Mouse (Mus musculus): ENCODE results near the gene Fbxo28. TPM values are rescaled to one million over a fixed set of nuclear protein-coding genes. Genes with fewer than 3 reads are reported as not detected.
A peak's percentile ranks its signal among the peaks of the same experiment; 100 is the strongest.

The Fbxo28 gene
- polyA plus RNA-seq, 1 experiment from 2014 or later = 24.2 TPM

- H3K9me3 ChIP-seq = no peaks in the 10 kb centered on the region
- H3K4me2 ChIP-seq = no peak overlapping the region
- H3K4me1 ChIP-seq (replicated peaks) = no peaks in the 10 kb centered on the region
- H3K27me3 ChIP-seq = no peaks in the 10 kb centered on the region
- H3K36me3 ChIP-seq = no peaks in the 10 kb centered on the region
- no peak overlapping the region for H3K4me3 ChIP-seq
- no peak for ATAC-seq (ENCODE audit: low FRiP score, low read depth)
- no peak overlapping the region for H3K27ac ChIP-seq (replicated peaks)
- 79% methylated on average over 4 of the region's 4 CpGs for WGBS
- H3K9ac ChIP-seq = no peak overlapping the region
Observed at GRCm38 (mm10) chr1:182369435-182369834, 28.0 kb upstream of the Fbxo28 start.

- no peaks in the 10 kb centered on the region for H3K27me3 ChIP-seq
- no peak overlapping the region for H3K9ac ChIP-seq
- H3K27ac ChIP-seq (replicated peaks) = no peak overlapping the region
- no peak overlapping the region for H3K4me2 ChIP-seq
- H3K36me3 ChIP-seq = no peaks in the 10 kb centered on the region
- ATAC-seq (ENCODE audit: low FRiP score, low read depth) = no peak
- WGBS = 73% methylated on average over 8 of the region's 8 CpGs
- no peak overlapping the region for H3K4me3 ChIP-seq
- no peaks in the 10 kb centered on the region for H3K4me1 ChIP-seq (replicated peaks)
- no peaks in the 10 kb centered on the region for H3K9me3 ChIP-seq
Observed at GRCm38 (mm10) chr1:182368782-182369181, 27.4 kb upstream of the Fbxo28 start.

DNA sequence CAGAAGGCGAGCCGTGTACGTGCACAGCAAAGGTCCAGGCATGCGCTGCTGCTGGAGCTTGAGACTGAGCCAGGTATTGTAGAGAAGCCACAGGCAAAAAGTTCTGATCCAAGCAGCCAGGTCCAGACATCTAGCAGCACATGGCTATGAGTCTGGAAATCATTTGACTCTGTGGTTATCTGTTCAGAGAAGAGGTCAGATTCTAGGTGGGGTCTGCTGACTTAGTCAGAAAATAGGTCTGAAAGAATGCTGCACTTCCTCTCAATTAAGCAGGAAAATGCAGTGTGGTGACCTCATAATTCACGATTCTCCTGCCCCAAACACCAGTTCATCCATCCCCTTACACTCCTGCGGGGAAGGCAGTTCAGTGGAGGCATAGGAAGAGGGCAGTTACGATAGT, 26.9 kb upstream of the Fbxo28 start:
- Histone ChIP-seq H3K4me1 (replicated peaks) (no peaks in the 10 kb centered on the region), H3K27me3 (no peaks in the 10 kb centered on the region), H3K9ac (no peak overlapping the region), H3K36me3 (no peaks in the 10 kb centered on the region), H3K27ac (replicated peaks) (no peak overlapping the region), H3K4me2 (no peak overlapping the region), H3K4me3 (no peak overlapping the region), H3K9me3 (no peaks in the 10 kb centered on the region)
- no peak for ATAC-seq (ENCODE audit: low FRiP score, low read depth)
- WGBS = 84% methylated on average over 7 of the region's 7 CpGs

GRCm38 (mm10) chr1:182363683-182364404, 22.4 kb upstream of the Fbxo28 start:
- Histone ChIP-seq H3K4me1 (replicated peaks) (no peaks in the 10 kb centered on the region), H3K27ac (replicated peaks) (no peak overlapping the region), H3K27me3 (no peaks in the 10 kb centered on the region), H3K9ac (no peak overlapping the region), H3K4me3 (no peak overlapping the region), H3K9me3 (no peaks in the 10 kb centered on the region), H3K4me2 (no peak overlapping the region), H3K36me3 (no peaks in the 10 kb centered on the region)
- 62% methylated on average over 12 of the region's 12 CpGs for WGBS
- no peak for ATAC-seq (ENCODE audit: low FRiP score, low read depth)

DNA sequence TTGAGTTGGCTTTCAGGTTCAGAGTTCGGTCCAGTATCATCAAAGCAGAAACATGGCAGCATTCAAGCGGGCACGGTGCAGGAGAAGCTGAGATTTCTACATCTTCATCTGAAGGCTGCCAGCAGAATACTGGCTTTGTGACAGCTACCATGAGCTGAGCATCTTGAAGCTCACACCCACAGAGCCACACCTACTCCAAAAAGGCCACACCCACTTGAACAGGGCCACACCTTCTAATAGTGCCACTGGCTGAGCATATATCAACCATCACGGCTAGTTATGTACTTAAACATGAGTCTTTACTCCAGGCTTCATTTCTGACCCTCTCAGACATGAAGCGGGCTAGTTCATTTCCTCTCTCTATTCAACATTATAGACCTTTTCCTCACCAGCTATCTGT, 21.3 kb upstream of the Fbxo28 start:
- no peaks in the 10 kb centered on the region for H3K27me3 ChIP-seq
- H3K9me3 ChIP-seq = no peaks in the 10 kb centered on the region
- H3K27ac ChIP-seq (replicated peaks) = no peak overlapping the region
- no peak for ATAC-seq (ENCODE audit: low FRiP score, low read depth)
- no peak overlapping the region for H3K9ac ChIP-seq
- H3K36me3 ChIP-seq = no peaks in the 10 kb centered on the region
- WGBS = 94% methylated on average over 5 of the region's 5 CpGs
- no peak overlapping the region for H3K4me3 ChIP-seq
- H3K4me1 ChIP-seq (replicated peaks) = no peaks in the 10 kb centered on the region
- H3K4me2 ChIP-seq = no peak overlapping the region

DNA sequence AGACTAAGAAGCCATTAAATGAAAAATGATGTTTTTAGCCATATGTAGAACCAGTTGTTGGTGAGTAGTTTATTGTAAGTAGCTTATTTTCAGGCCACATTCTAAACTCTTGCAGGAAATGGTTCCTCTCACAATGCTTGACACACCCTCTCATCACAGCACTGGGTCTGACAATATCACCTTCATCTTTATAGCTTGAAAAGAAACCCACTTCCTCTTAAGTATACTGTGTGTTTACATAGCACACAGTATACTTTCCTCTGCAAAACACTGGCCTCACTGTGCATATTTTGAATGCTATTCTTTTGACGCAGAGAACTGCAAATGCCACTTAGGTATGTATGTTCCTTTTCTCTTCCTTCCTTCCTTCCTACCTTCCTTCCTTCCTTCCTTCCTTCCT, 16.7 kb upstream of the Fbxo28 start:
- Histone ChIP-seq H3K9me3 (no peaks in the 10 kb centered on the region), H3K27ac (replicated peaks) (no peak overlapping the region), H3K27me3 (no peaks in the 10 kb centered on the region), H3K9ac (no peak overlapping the region), H3K4me3 (no peak overlapping the region), H3K4me2 (no peak overlapping the region), H3K36me3 (no peaks in the 10 kb centered on the region), H3K4me1 (replicated peaks) (no peaks in the 10 kb centered on the region)
- ATAC-seq (ENCODE audit: low FRiP score, low read depth) = no peak
- 85% methylated on average over 1 of the region's 1 CpGs for WGBS

GRCm38 (mm10) chr1:182354504-182355147, 13.2 kb upstream of the Fbxo28 start:
- ATAC-seq (ENCODE audit: low FRiP score, low read depth) = no peak

GRCm38 (mm10) chr1:182349557-182349956, 8.1 kb upstream of the Fbxo28 start:
- no peak for ATAC-seq (ENCODE audit: low FRiP score, low read depth)
- H3K36me3 ChIP-seq = no peaks in the 10 kb centered on the region
- no peak overlapping the region for H3K4me3 ChIP-seq
- 90% methylated on average over 6 of the region's 6 CpGs for WGBS
- no peaks in the 10 kb centered on the region for H3K27me3 ChIP-seq
- no peak overlapping the region for H3K9ac ChIP-seq
- no peaks in the 10 kb centered on the region for H3K9me3 ChIP-seq
- no peak overlapping the region for H3K4me2 ChIP-seq
- H3K27ac ChIP-seq (replicated peaks) = no peak overlapping the region
- no peaks in the 10 kb centered on the region for H3K4me1 ChIP-seq (replicated peaks)

More at GRCm38 (mm10) chr1:182354504-182355147, 13.2 kb upstream of the Fbxo28 start:
- H3K9ac ChIP-seq = no peak overlapping the region
- H3K4me2 ChIP-seq = no peak overlapping the region
- 86% methylated on average over 11 of the region's 11 CpGs for WGBS
- H3K27me3 ChIP-seq = no peaks in the 10 kb centered on the region
- H3K4me1 ChIP-seq (replicated peaks) = no peaks in the 10 kb centered on the region
- H3K27ac ChIP-seq (replicated peaks) = no peak overlapping the region
- no peaks in the 10 kb centered on the region for H3K9me3 ChIP-seq
- H3K4me3 ChIP-seq = no peak overlapping the region
- no peaks in the 10 kb centered on the region for H3K36me3 ChIP-seq

DNA sequence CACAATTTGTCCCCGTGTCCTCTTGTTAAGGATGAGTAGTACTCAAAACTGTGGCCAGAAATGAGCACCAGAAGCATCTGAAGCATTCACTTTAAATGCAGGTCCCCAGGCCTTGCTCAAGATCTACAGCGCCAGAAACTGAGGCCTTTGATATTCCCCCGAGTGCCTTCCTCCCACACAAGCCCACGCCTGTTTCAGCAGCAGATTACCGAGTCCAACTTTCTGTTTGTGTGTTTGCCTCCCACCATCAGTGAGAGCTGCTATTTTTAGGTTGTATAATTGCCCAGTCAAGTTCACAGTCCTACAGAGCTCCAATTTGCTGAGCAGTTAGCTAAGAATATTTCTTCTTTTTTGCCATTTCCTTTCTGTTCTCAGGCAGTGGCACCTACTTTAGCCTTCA, 5.1 kb upstream of the Fbxo28 start:
- Histone ChIP-seq H3K36me3 (no peaks in the 10 kb centered on the region), H3K4me3 (no peak overlapping the region), H3K27ac (replicated peaks) (no peak overlapping the region), H3K9ac (no peak overlapping the region), H3K4me2 (no peak overlapping the region), H3K4me1 (replicated peaks) (peaks cover 4% of the 10 kb centered on the region), H3K27me3 (no peaks in the 10 kb centered on the region), H3K9me3 (no peaks in the 10 kb centered on the region)
- 80% methylated on average over 5 of the region's 5 CpGs for WGBS
- ATAC-seq (ENCODE audit: low FRiP score, low read depth) = no peak

GRCm38 (mm10) chr1:182345857-182346256, 4.4 kb upstream of the Fbxo28 start:
- H3K36me3 ChIP-seq = no peaks in the 10 kb centered on the region
- H3K9me3 ChIP-seq = no peaks in the 10 kb centered on the region
- WGBS = 80% methylated on average over 2 of the region's 2 CpGs
- no peaks in the 10 kb centered on the region for H3K27me3 ChIP-seq
- no peak for ATAC-seq (ENCODE audit: low FRiP score, low read depth)
- no peak overlapping the region for H3K27ac ChIP-seq (replicated peaks)
- H3K4me3 ChIP-seq = no peak overlapping the region
- H3K4me1 ChIP-seq (replicated peaks) = peaks cover 4% of the 10 kb centered on the region
- no peak overlapping the region for H3K4me2 ChIP-seq
- H3K9ac ChIP-seq = no peak overlapping the region

DNA sequence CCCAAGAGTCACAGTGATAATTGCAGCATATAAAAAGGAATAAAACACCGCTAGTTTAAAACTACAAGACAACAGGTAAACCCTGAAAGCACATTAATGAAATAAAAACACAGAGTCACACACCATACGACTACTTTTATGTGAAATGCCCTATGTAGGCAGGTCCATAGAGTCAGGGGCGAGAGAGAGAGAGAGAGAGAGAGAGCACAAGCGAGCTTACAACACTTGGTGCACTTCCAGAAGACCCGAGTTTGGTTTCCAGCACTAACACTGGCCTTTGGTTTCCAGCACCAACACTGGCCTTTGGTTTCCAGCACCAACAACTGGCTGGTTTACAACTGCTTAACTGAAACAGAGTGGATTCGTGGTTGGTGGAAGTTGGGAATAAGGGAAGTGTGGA, 564 bp upstream of the Fbxo28 start:
- Histone ChIP-seq H3K9ac (peak overlapping the region; percentile 96), H3K9me3 (no peaks in the 10 kb centered on the region), H3K4me2 (peak overlapping the region; percentile 68), H3K4me3 (peak overlapping the region; percentile 94), H3K36me3 (no peaks in the 10 kb centered on the region), H3K27ac (replicated peaks) (peak overlapping the region; percentile 94), H3K4me1 (replicated peaks) (peaks cover 30% of the 10 kb centered on the region), H3K27me3 (no peaks in the 10 kb centered on the region)
- ATAC-seq (ENCODE audit: low FRiP score, low read depth) = no peak
- WGBS = 45% methylated on average over 6 of the region's 6 CpGs

DNA sequence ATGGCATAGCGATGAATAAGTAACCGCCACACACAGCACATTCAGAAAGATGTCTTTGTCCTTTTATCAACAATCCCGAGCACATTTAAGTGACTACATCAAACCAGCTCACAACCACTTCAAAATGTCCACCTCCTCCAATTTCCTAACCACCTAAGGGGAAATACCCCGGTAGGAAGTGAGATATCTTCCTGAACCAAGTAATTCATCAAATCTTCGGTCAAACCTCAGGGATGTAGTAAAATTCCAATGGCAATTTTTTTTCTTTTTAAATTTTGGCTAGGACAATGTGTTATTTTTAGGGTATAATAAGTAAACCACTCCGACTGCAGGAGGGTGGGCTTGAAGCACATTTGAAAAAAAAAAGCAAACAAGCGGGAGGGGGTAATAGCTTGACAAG, 1.1 kb downstream of the Fbxo28 start:
- no peaks in the 10 kb centered on the region for H3K36me3 ChIP-seq
- no peaks in the 10 kb centered on the region for H3K9me3 ChIP-seq
- 28% methylated on average over 7 of the region's 7 CpGs for WGBS
- no peak for ATAC-seq (ENCODE audit: low FRiP score, low read depth)
- H3K4me3 ChIP-seq = peak overlapping the region; percentile 94
- no peak overlapping the region for H3K27ac ChIP-seq (replicated peaks)
- H3K4me1 ChIP-seq (replicated peaks) = peaks cover 30% of the 10 kb centered on the region
- H3K9ac ChIP-seq = peak overlapping the region; percentile 96
- H3K27me3 ChIP-seq = no peaks in the 10 kb centered on the region
- peak overlapping the region; percentile 68 for H3K4me2 ChIP-seq

All from hindbrain, embryonic 15.5 days (tissue).